Mouse (Mus musculus) heart, embryonic 11.5 days (tissue): Measurements from ENCODE around the gene Cdc26. TPM values are rescaled to one million over a fixed set of nuclear protein-coding genes. Genes with fewer than 3 reads are reported as not detected.

ENCODE experiments used
- ATAC-seq: fragments of 200-750 bp; cut with Nextera tagmentation; replicated peaks from 2 replicates; pipeline ENCODE4 v1.8.0; 2017; ENCODE audit warnings: moderate library complexity; ENCODE audit not compliant: insufficient number of reproducible peaks, low FRiP score, low TSS enrichment
- H3K27ac ChIP-seq: fragments of 300-500 bp; sonication (generic); 2 replicates; pipeline ENCODE4 v1.5.1; 2014; ENCODE audit warnings: mild to moderate bottlenecking, low read depth, low read length
- H3K27me3 ChIP-seq: fragments of 300-500 bp; sonication (generic); 2 replicates; pipeline ENCODE4 v1.6.1; 2014; ENCODE audit warnings: mild to moderate bottlenecking, low read length, mixed read lengths; ENCODE audit not compliant: control insufficient read depth, insufficient read depth
- H3K36me3 ChIP-seq: fragments of 300-500 bp; sonication (generic); 2 replicates; pipeline ENCODE4 v1.6.1; 2014; ENCODE audit warnings: mild to moderate bottlenecking, low read length, moderate library complexity, mixed read lengths; ENCODE audit not compliant: control insufficient read depth, insufficient read depth
- H3K4me1 ChIP-seq: fragments of 300-500 bp; sonication (generic); 2 replicates; pipeline ENCODE4 v1.6.1; 2014; ENCODE audit warnings: low read length; ENCODE audit not compliant: control insufficient read depth, insufficient read depth
- H3K4me2 ChIP-seq: fragments of 300-500 bp; sonication (generic); 2 replicates; pipeline ENCODE4 v1.6.1; 2014; ENCODE audit warnings: mild to moderate bottlenecking, moderate library complexity
- H3K4me3 ChIP-seq: fragments of 300-500 bp; sonication (generic); 2 replicates; pipeline ENCODE4 v1.5.1; 2014; ENCODE audit warnings: low read depth, low read length
- H3K9ac ChIP-seq: fragments of 300-500 bp; sonication (generic); 2 replicates; pipeline ENCODE4 v1.6.1; 2014; ENCODE audit warnings: mild to moderate bottlenecking, low read depth, low read length, moderate library complexity
- H3K9me3 ChIP-seq: fragments of 300-500 bp; sonication (generic); replicated peaks from 2 replicates; pipeline ENCODE4 v1.6.1; 2016; ENCODE audit warnings: low read length; ENCODE audit not compliant: control insufficient read depth
- WGBS: fragments of 180-500 bp; shearing (Covaris S2); extraction: QIAGEN DNeasy Blood & Tissue Kit; methylation state at CpG from one replicate; pipeline ENCODE4 v1.1.7; 2014; ENCODE audit not compliant: insufficient replicate concordance; 5-methylcytosine and 5-hydroxymethylcytosine counted together
- polyA plus RNA-seq: library from polyadenylated mRNA; unstranded; fragments of >200 nt; fragmentation: Nextera tagmentation; extraction: Ambion mirVana; gene quantifications from 2 replicates; pipeline ENCODE4 v1.2.1, GENCODE M21; 2014

Gene Cdc26
- polyA plus RNA-seq, 1 experiment from 2014 or later, result 101 TPM

GRCm38 (mm10) chr4:62362437-62362836 lies 46.0 kb downstream of the Cdc26 start:
- 78% methylated on average over 2 of the region's 2 CpGs for WGBS
- no peak overlapping the region for H3K27ac ChIP-seq
- no peak overlapping the region for H3K9ac ChIP-seq
- H3K9me3 ChIP-seq, result no peaks in the 10 kb centered on the region
- H3K4me3 ChIP-seq, result no peak overlapping the region
- ATAC-seq, result no peak
- H3K4me2 ChIP-seq, result peak overlapping the region; percentile 80; the same call in 1 of the 2 replicates
- no peaks in the 10 kb centered on the region for H3K27me3 ChIP-seq
- no peaks in the 10 kb centered on the region; the same call in 1 of the 2 replicates for H3K36me3 ChIP-seq
- H3K4me1 ChIP-seq, result peaks cover 6% of the 10 kb centered on the region

GRCm38 (mm10) chr4:62361997-62362396 lies 46.4 kb downstream of the Cdc26 start:
- no peak overlapping the region for H3K27ac ChIP-seq
- no peaks in the 10 kb centered on the region for H3K27me3 ChIP-seq
- H3K9ac ChIP-seq, result peak overlapping the region; percentile 83
- peaks cover 6% of the 10 kb centered on the region for H3K4me1 ChIP-seq
- peak overlapping the region; percentile 80 for H3K4me2 ChIP-seq
- no peaks in the 10 kb centered on the region for H3K36me3 ChIP-seq
- H3K4me3 ChIP-seq, result peak overlapping the region; percentile 77
- WGBS, result 86% methylated on average over 1 of the region's 1 CpGs
- ATAC-seq, result no peak
- H3K9me3 ChIP-seq, result no peaks in the 10 kb centered on the region

GRCm38 (mm10) chr4:62361571-62361970 lies 46.9 kb downstream of the Cdc26 start:
- Histone ChIP-seq H3K9ac (peak overlapping the region; percentile 83), H3K27ac (peak overlapping the region; percentile 73; the same call in 1 of the 2 replicates), H3K27me3 (no peaks in the 10 kb centered on the region), H3K36me3 (no peaks in the 10 kb centered on the region), H3K4me1 (peaks cover 6% of the 10 kb centered on the region), H3K4me2 (peak overlapping the region; percentile 80), H3K4me3 (peak overlapping the region; percentile 77), H3K9me3 (no peaks in the 10 kb centered on the region)
- WGBS, result 34% methylated on average over 6 of the region's 6 CpGs
- no peak for ATAC-seq

GRCm38 (mm10) chr4:62360805-62361455 lies 47.5 kb downstream of the Cdc26 start:
- H3K9ac ChIP-seq, result peak overlapping the region; percentile 83
- peaks cover 6% of the 10 kb centered on the region for H3K4me1 ChIP-seq
- ATAC-seq, result peak; percentile 8; the same call in 1 of the 2 replicates
- under 1% methylated on average over 22 of the region's 22 CpGs for WGBS
- H3K27me3 ChIP-seq, result no peaks in the 10 kb centered on the region
- peak overlapping the region; percentile 73 for H3K27ac ChIP-seq
- peak overlapping the region; percentile 80 for H3K4me2 ChIP-seq
- H3K36me3 ChIP-seq, result no peaks in the 10 kb centered on the region
- H3K9me3 ChIP-seq, result no peaks in the 10 kb centered on the region
- H3K4me3 ChIP-seq, result peak overlapping the region; percentile 77

GRCm38 (mm10) chr4:62360088-62360804 lies 48.2 kb downstream of the Cdc26 start, which contains the start of the genes Fkbp15 and Slc31a1:
TSS of gene Fkbp15 (minus strand) at chr4:62360548.
TSS of gene Slc31a1 (plus strand) at chr4:62360727.
- peak within 1 kb of the TSS; percentile 73 for H3K27ac ChIP-seq
- 0% methylated on average over 51 of the region's 51 CpGs for WGBS
- H3K4me2 ChIP-seq, result peak within 1 kb of the TSS; percentile 80
- no peaks in the 10 kb centered on the region for H3K36me3 ChIP-seq
- H3K9ac ChIP-seq, result peak within 1 kb of the TSS; percentile 83
- H3K9me3 ChIP-seq, result no peaks in the 10 kb centered on the region
- no peaks in the 10 kb centered on the region for H3K27me3 ChIP-seq
- peak within 1 kb of the TSS; percentile 77 for H3K4me3 ChIP-seq
- H3K4me1 ChIP-seq, result peaks cover 6% of the 10 kb centered on the region
- peak; percentile 99 for ATAC-seq

- WGBS, result 44% methylated on average over 7 of the region's 7 CpGs
Measured at GRCm38 (mm10) chr4:62359256-62359775, 49.1 kb downstream of the Cdc26 start.

GRCm38 (mm10) chr4:62357631-62358148 lies 50.8 kb downstream of the Cdc26 start:
- Histone ChIP-seq H3K36me3 (no peaks in the 10 kb centered on the region), H3K27me3 (no peaks in the 10 kb centered on the region), H3K4me3 (no peak overlapping the region), H3K9me3 (no peaks in the 10 kb centered on the region), H3K27ac (no peak overlapping the region), H3K9ac (no peak overlapping the region), H3K4me2 (no peak overlapping the region), H3K4me1 (peaks cover 6% of the 10 kb centered on the region)
- no peak for ATAC-seq
- 71% methylated on average over 1 of the region's 1 CpGs for WGBS

More at GRCm38 (mm10) chr4:62359256-62359775, 49.1 kb downstream of the Cdc26 start:
- no peak overlapping the region for H3K27ac ChIP-seq
- H3K36me3 ChIP-seq, result no peaks in the 10 kb centered on the region
- ATAC-seq, result no peak
- no peaks in the 10 kb centered on the region for H3K9me3 ChIP-seq
- H3K4me1 ChIP-seq, result peaks cover 6% of the 10 kb centered on the region
- peak overlapping the region; percentile 81 for H3K9ac ChIP-seq
- H3K4me3 ChIP-seq, result peak overlapping the region; percentile 77
- H3K4me2 ChIP-seq, result peak overlapping the region; percentile 80
- H3K27me3 ChIP-seq, result no peaks in the 10 kb centered on the region

- Histone ChIP-seq H3K4me2 (no peak overlapping the region), H3K9me3 (no peaks in the 10 kb centered on the region), H3K4me1 (no peaks in the 10 kb centered on the region), H3K27ac (0 out of 2 replicates have a peak overlapping the region, but pooled peaks have one; percentile 41), H3K27me3 (no peaks in the 10 kb centered on the region), H3K36me3 (peaks cover 10% of the 10 kb centered on the region), H3K9ac (no peak overlapping the region), H3K4me3 (no peak overlapping the region)
- no peak for ATAC-seq
- 89% methylated on average over 2 of the region's 2 CpGs for WGBS
Measured at GRCm38 (mm10) chr4:62349371-62349770, 59.1 kb downstream of the Cdc26 start.
